ENCODE assay signal across 11 mouse cellular contexts in genomic region chr5:146724956-146725355, GRCm38 (mm10).
"Had no signal": no experiment of that assay in that cellular context is flagged by ENCODE, and none has a peak within 500 bp of the region (broad histone marks: within the 10 kb centered on the region; RNA-seq: fewer than 3 reads in every experiment).

No protein-coding gene starts in this region.

- DNase-seq: kidney, adult 11 months; kidney, adult 9 months; kidney, postnatal 36 days; layer of hippocampus, postnatal 36 days; right cerebral cortex, postnatal 14 days; thymus, postnatal 36 days had no signal

- H3K36me3 ChIP-seq: limb, embryonic 15.5 days; liver, embryonic 12.5 days; lung, embryonic 15.5 days; midbrain, embryonic 12.5 days had no signal

- ATAC-seq: liver, embryonic 12.5 days had no signal

- H3K4me3 ChIP-seq: limb, embryonic 15.5 days; liver, embryonic 12.5 days; lung, embryonic 15.5 days; midbrain, embryonic 12.5 days had no signal

- H3K9me3 ChIP-seq: limb, embryonic 15.5 days; liver, embryonic 12.5 days; lung, embryonic 15.5 days had no signal

- H3K27ac ChIP-seq: kidney, postnatal 0 days; limb, embryonic 15.5 days; liver, embryonic 12.5 days; lung, embryonic 15.5 days; midbrain, embryonic 12.5 days had no signal

- H3K4me1 ChIP-seq: limb, embryonic 15.5 days; liver, embryonic 12.5 days; lung, embryonic 15.5 days had no signal

- H3K27me3 ChIP-seq: limb, embryonic 15.5 days; liver, embryonic 12.5 days; lung, embryonic 15.5 days; midbrain, embryonic 12.5 days had no signal

- H3K9ac ChIP-seq: limb, embryonic 15.5 days; liver, embryonic 12.5 days; lung, embryonic 15.5 days; midbrain, embryonic 12.5 days had no signal

- H3K4me2 ChIP-seq: limb, embryonic 15.5 days; liver, embryonic 12.5 days; lung, embryonic 15.5 days; midbrain, embryonic 12.5 days had no signal
